Mouse (Mus musculus): ENCODE measurements at regions not wholly inside any gene's neighbourhood (a gene's known extent, or its start where the extent isn't known, plus 50 kb on each side); places are given as distances from the start of the nearest gene placed in this dataset.

- in situ Hi-C loops (cut with MboI, MseI), result no loop called here
Observed at GRCm38 (mm10) chr2:123473840-123474239, 615.9 kb upstream of the Sema6d start.

GRCm38 (mm10) chr2:123486681-123487080, 603.1 kb upstream of the Sema6d start:
- in situ Hi-C loops (cut with MboI, MseI), result no loop called here

- in situ Hi-C loops (cut with MboI, MseI), result no loop called here
Observed at GRCm38 (mm10) chr2:123506162-123506561, 583.6 kb upstream of the Sema6d start.

GRCm38 (mm10) chr2:123507095-123507494, 582.7 kb upstream of the Sema6d start:
- in situ Hi-C loops (cut with MboI, MseI), result no loop called here

GRCm38 (mm10) chr2:123528915-123529314, 560.9 kb upstream of the Sema6d start:
- in situ Hi-C loops (cut with MboI, MseI), result no loop called here

GRCm38 (mm10) chr2:123532946-123533791, 556.6 kb upstream of the Sema6d start:
- in situ Hi-C loops (cut with MboI, MseI), result loop anchor here (10.0 kb wide), 1 partner anchor 392 kb away; no protein-coding TSS in a partner anchor

- in situ Hi-C loops (cut with MboI, MseI), result no loop called here
Observed at GRCm38 (mm10) chr2:123551249-123551850, 538.4 kb upstream of the Sema6d start.

GRCm38 (mm10) chr2:123558123-123558650, 531.6 kb upstream of the Sema6d start:
- in situ Hi-C loops (cut with MboI, MseI), result no loop called here
